Mouse (Mus musculus): ENCODE data around the gene Qsox1. TPM values are rescaled to one million over a fixed set of nuclear protein-coding genes. Genes with fewer than 3 reads are reported as not detected.
A peak's percentile ranks its signal among the peaks of the same experiment; 100 is the strongest.

Qsox1 gene
- polyA plus RNA-seq, 1 experiment from 2014 or later, result 23.4 TPM

DNA sequence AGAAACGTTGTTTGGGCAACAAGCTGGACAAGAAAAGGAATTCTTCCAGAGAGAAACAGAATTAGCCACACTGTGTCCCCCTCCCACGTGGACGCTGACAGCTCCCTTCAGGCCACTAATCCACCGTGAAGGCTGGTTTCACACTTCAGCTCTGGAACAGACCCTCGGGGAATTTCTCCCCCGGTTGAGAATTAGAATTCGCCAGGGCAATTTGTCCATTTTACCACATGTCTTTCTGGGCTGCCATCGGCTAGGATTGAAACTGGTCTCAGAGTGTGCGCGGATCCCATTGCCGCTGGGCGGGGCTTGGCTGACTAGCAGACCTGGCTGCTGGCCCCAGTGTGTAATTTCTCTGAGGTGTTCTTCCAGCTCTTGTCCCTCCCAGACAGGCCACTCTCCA lies 53.5 kb downstream of the Qsox1 start:
- 0 out of 2 replicates have a peak, but pooled peaks cover 5% of the 10 kb centered on the region for H3K27me3 ChIP-seq
- H3K9ac ChIP-seq, result no peak overlapping the region
- H3K9me3 ChIP-seq (replicated peaks), result no peaks in the 10 kb centered on the region
- no peak overlapping the region for H3K27ac ChIP-seq
- H3K4me1 ChIP-seq (replicated peaks), result 0 out of 2 replicates have a peak, but pooled peaks cover 2% of the 10 kb centered on the region
- WGBS, result 70% methylated on average over 12 of the region's 12 CpGs
- no peak for ATAC-seq (replicated peaks; ENCODE audit: insufficient number of reproducible peaks, insufficient read depth, low FRiP score, low read depth)
- H3K4me3 ChIP-seq, result no peak overlapping the region
- no peaks in the 10 kb centered on the region for H3K36me3 ChIP-seq
- H3K4me2 ChIP-seq, result no peak overlapping the region

DNA sequence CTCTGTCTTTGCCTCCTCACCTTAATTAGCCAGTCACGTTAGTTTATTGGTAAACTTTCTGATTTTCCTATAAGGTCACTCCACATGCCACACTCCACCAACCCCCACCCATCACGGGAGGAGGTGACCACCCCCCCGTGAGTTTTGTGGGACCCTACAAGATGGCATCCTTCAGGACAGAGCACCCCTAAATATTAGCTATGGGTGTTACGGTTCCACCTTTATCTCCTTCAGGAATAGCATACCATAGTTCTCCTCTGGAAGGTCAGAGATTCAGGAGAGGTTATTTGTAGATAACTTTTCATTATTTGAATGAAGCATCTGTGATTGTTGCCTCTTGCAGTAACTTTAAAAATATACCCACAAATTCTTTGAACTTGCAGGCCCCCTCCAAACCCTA lies 54.0 kb downstream of the Qsox1 start:
- no peaks in the 10 kb centered on the region for H3K9me3 ChIP-seq (replicated peaks)
- H3K4me1 ChIP-seq (replicated peaks), result 0 out of 2 replicates have a peak, but pooled peaks cover 2% of the 10 kb centered on the region
- no peak overlapping the region for H3K27ac ChIP-seq
- H3K36me3 ChIP-seq, result no peaks in the 10 kb centered on the region
- no peak overlapping the region for H3K4me3 ChIP-seq
- no peak overlapping the region for H3K9ac ChIP-seq
- no peak for ATAC-seq (replicated peaks; ENCODE audit: insufficient number of reproducible peaks, insufficient read depth, low FRiP score, low read depth)
- H3K27me3 ChIP-seq, result peaks cover 10% of the 10 kb centered on the region
- no peak overlapping the region for H3K4me2 ChIP-seq
- 82% methylated on average over 4 of the region's 4 CpGs for WGBS

DNA sequence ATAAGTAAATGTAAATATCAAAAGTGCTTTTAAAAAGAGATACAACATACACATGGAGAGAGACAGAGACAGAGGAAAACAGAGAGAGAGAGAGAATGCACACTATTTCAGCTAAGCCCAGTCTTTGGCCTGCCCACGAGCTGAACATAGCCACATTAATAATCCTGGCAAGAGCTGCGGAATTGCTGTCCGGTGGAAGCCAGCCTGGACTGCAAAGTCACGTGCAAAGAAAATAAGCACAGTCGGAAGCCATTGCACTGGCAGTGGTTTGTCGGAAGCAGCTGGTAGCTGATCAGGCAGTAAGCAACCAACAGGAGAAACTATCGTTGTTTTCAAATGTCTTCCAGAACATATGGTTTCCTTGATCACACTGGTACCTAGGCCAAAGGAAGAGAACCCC lies 55.1 kb downstream of the Qsox1 start:
- WGBS, result 72% methylated on average over 7 of the region's 7 CpGs
- no peak overlapping the region for H3K27ac ChIP-seq
- H3K27me3 ChIP-seq, result peaks cover 20% of the 10 kb centered on the region

DNA sequence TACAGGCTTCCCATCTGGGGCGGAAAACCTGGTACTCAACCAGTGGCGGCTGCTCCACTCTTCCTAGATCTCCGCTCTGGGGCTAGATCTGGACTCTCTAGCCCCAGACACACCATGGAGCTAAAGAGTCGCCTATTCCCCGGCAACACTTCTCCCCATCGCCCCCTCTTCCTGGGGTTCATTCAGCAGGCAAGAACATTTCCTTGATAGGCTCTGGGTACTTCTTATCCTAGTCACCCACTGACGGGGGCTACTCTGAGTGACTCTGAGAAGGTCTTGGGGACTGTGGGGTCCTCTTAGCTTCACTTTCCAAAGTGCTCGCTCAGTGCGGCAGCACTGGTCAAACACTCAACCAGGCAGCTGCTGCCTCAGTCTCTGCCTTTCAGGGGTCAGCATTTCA lies 59.3 kb downstream of the Qsox1 start:
- Histone ChIP-seq H3K4me2 (no peak overlapping the region), H3K27me3 (peaks cover 61% of the 10 kb centered on the region), H3K27ac (no peak overlapping the region), H3K4me3 (no peak overlapping the region), H3K9me3 (replicated peaks) (no peaks in the 10 kb centered on the region), H3K4me1 (replicated peaks) (no peaks in the 10 kb centered on the region), H3K36me3 (no peaks in the 10 kb centered on the region), H3K9ac (no peak overlapping the region)
- no peak for ATAC-seq (replicated peaks; ENCODE audit: insufficient number of reproducible peaks, insufficient read depth, low FRiP score, low read depth)
- WGBS, result 63% methylated on average over 9 of the region's 9 CpGs

More for the DNA sequence above, 55.1 kb downstream of the Qsox1 start:
- 0 out of 2 replicates have a peak, but pooled peaks cover 2% of the 10 kb centered on the region for H3K4me1 ChIP-seq (replicated peaks)
- H3K4me2 ChIP-seq, result no peak overlapping the region
- no peak overlapping the region for H3K4me3 ChIP-seq
- no peak for ATAC-seq (replicated peaks; ENCODE audit: insufficient number of reproducible peaks, insufficient read depth, low FRiP score, low read depth)
- no peak overlapping the region for H3K9ac ChIP-seq
- H3K36me3 ChIP-seq, result no peaks in the 10 kb centered on the region
- H3K9me3 ChIP-seq (replicated peaks), result no peaks in the 10 kb centered on the region

DNA sequence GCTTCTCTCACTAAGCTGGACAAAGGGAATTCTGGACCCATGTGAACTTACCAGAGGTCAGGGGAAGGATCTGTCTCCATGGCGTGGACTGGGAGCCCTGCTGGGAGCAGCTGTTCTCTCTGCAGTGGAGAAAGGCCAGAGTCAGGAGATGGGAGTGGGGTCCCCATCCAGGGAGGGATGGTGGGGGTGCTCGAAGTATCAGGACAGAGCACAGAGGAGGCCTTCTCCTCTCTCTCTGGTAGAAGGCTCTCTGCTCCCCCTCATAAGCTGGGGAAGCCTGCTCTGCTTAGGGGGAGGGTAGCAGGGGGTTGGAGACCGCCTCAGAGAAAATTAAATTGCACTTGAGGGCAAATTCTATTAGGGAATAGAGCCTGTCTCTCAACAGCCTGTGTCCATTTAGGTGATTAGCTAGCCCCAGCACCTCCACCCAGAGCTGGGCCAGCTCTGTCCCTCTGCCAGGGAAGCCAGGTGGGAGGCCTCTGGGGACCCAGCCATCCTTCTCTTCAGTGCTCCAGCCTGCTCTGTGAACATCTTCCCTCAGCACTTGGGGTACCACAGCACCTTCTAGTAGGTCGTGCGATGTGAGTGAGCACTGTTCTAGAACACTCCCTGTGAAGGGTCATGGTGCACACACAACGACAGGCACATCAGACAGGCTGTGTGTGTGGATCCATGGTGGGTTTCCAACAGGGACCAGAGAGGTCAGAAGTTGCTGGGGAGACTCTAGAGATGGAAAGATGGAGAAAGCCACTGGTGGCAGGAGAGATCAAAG lies 61.0 kb downstream of the Qsox1 start, which contains the start of gene Lhx4:
Lhx4 (minus strand) TSS at position 201 of the 772 bp plus-strand sequence.
- peaks cover 79% of the 10 kb centered on the region for H3K27me3 ChIP-seq
- H3K9ac ChIP-seq, result no peak within 1 kb of the TSS
- no peak within 1 kb of the TSS for H3K4me2 ChIP-seq
- H3K9me3 ChIP-seq (replicated peaks), result no peaks in the 10 kb centered on the region
- WGBS, result 61% methylated on average over 6 of the region's 6 CpGs
- ATAC-seq (replicated peaks; ENCODE audit: insufficient number of reproducible peaks, insufficient read depth, low FRiP score, low read depth), result no peak
- no peaks in the 10 kb centered on the region for H3K36me3 ChIP-seq
- no peaks in the 10 kb centered on the region for H3K4me1 ChIP-seq (replicated peaks)
- H3K27ac ChIP-seq, result no peak within 1 kb of the TSS
- no peak within 1 kb of the TSS for H3K4me3 ChIP-seq

DNA sequence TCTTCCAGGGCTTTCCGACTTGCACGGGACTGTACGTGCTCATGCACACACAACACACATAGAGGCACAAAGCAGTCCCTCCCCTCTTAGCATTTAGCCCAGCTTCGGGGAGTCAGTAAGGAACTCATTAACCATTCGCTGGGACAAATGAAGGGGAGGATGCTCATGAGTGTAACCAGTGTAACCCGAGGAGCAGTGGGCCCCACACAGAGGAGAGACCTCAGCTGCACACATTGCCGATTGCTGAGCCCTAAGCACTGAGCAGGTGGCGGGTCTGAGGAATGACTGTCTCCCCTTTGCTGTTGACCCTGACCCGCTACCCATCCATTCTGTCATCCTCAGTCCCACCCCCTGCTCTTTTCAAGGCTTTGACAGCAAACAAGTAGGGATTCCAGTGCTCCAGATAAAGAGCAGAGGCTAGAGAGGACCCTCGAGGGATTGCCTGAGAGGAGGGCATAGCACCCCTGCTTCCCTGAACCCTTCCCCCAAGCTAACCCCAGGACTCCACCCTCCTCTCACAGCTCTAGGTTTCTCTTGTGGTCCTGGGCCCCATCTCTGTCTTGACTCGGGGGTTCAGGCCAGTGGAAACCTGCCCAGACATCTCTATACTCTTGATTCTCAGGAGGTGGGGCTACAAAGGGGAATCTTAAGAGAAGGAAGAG lies 62.0 kb downstream of the Qsox1 start:
- no peak for ATAC-seq (replicated peaks; ENCODE audit: insufficient number of reproducible peaks, insufficient read depth, low FRiP score, low read depth)
- Histone ChIP-seq H3K9ac (no peak overlapping the region), H3K9me3 (replicated peaks) (no peaks in the 10 kb centered on the region), H3K4me1 (replicated peaks) (no peaks in the 10 kb centered on the region), H3K27ac (no peak overlapping the region), H3K27me3 (peaks cover 89% of the 10 kb centered on the region), H3K4me2 (no peak overlapping the region), H3K4me3 (no peak overlapping the region), H3K36me3 (no peaks in the 10 kb centered on the region)
- WGBS, result 26% methylated on average over 11 of the region's 11 CpGs

DNA sequence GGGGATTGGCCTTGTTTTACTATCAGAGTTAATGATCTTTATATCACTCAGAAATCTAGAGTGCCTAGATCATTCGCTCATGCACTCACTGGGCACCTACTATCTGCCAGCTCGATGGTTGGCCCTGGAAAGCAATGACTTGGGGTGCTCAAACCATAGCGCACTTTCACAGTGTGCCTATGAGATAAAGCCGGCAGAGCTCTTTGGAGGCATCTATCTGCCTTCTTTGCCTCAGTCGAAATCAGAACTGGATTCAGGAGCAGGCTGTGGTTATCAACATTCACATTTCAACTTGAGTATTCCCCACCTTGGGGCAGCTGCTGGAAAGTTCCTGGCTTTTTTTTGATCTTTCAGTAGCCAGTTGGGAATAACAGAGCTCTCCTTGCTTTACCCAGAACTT lies 64.8 kb downstream of the Qsox1 start:
- no peak for ATAC-seq (replicated peaks; ENCODE audit: insufficient number of reproducible peaks, insufficient read depth, low FRiP score, low read depth)
- 71% methylated on average over 5 of the region's 5 CpGs for WGBS

DNA sequence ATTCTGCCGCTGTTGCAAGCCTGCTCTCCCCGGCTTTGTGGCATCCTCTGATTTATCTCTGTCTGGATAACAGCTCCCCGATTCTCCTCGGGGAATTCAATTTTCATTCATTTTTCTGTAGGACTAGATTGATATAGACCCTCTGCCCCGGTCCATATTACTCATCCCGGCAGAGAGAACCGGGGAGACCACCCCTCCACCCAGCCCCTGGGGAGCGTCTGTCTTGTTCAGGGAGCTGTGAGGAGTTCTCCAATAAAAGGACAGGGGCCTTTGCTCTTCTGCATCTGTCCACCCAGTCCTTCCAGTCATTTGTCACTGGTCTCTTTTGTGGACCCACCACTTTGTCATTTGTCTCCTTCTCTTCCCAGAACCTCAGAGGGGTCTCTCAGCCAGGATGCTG lies 65.7 kb downstream of the Qsox1 start:
- Histone ChIP-seq H3K36me3 (no peaks in the 10 kb centered on the region), H3K27ac (no peak overlapping the region), H3K4me3 (no peak overlapping the region), H3K27me3 (peaks cover 92% of the 10 kb centered on the region), H3K4me1 (replicated peaks) (peaks cover 13% of the 10 kb centered on the region), H3K9ac (no peak overlapping the region), H3K4me2 (no peak overlapping the region), H3K9me3 (replicated peaks) (no peaks in the 10 kb centered on the region)
- no peak for ATAC-seq (replicated peaks; ENCODE audit: insufficient number of reproducible peaks, insufficient read depth, low FRiP score, low read depth)
- 19% methylated on average over 8 of the region's 8 CpGs for WGBS

More for the DNA sequence above, 64.8 kb downstream of the Qsox1 start:
- H3K4me3 ChIP-seq, result no peak overlapping the region
- no peak overlapping the region for H3K9ac ChIP-seq
- no peaks in the 10 kb centered on the region for H3K36me3 ChIP-seq
- no peak overlapping the region for H3K27ac ChIP-seq
- H3K27me3 ChIP-seq, result peaks cover 92% of the 10 kb centered on the region
- H3K9me3 ChIP-seq (replicated peaks), result no peaks in the 10 kb centered on the region
- peaks cover 4% of the 10 kb centered on the region for H3K4me1 ChIP-seq (replicated peaks)
- no peak overlapping the region for H3K4me2 ChIP-seq

DNA sequence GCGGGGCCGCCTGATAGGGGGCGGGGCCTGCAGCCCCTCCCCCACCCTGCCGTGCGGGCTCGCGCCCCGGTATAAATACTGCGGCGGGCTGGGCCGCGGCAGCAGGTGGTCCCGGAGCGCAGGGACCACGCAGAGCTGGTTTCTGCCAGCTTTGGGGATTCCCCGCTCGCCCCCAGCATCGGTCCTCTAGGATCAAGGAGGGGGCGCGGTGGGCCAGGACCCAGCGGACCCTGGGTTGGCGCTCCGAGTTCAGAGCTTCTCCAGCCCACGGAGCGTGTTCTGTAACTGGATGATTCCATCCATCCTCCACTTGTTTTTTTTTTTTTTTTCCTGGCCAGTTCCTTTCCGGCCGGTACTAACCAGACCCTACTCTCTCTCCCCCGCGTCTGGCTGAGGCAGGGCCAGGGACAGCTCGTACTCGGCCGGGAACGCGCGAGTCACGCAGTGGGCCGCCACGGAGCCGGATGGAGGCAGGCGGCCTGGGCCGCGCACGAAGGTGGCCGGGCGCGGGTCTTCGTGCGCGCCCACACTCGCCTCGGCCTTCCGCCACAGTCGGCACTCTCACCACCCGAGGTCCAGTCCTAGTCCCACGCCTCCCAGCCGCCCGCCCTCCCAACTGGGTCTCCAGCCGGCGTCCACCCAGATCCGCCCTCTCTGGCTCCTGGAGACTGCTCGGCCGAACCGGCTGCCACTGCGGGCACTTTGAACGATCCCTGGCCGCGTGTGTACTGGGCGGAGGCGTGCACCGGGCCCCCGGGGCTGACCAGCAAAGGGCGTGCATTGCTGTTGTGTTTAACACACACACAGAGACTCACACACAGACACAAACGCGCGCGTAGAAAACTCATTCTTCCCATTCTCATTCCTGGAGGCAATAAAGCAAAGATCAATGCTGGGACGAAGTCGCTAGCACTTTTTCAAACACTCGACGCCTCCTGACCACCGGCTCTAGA lies 70.0 kb downstream of the Qsox1 start:
- Histone ChIP-seq H3K36me3 (no peaks in the 10 kb centered on the region), H3K4me1 (replicated peaks) (peaks cover 32% of the 10 kb centered on the region), H3K4me3 (peak overlapping the region; percentile 53), H3K27ac (no peak overlapping the region), H3K4me2 (peak overlapping the region; percentile 94), H3K9me3 (replicated peaks) (no peaks in the 10 kb centered on the region), H3K9ac (peak overlapping the region; percentile 19; the same call in 1 of the 2 replicates), H3K27me3 (peaks cover 93% of the 10 kb centered on the region)
- peak; percentile 32; the same call in 1 of the 2 replicates for ATAC-seq (replicated peaks; ENCODE audit: insufficient number of reproducible peaks, insufficient read depth, low FRiP score, low read depth)
- under 1% methylated on average over 77 of the region's 81 CpGs for WGBS

DNA sequence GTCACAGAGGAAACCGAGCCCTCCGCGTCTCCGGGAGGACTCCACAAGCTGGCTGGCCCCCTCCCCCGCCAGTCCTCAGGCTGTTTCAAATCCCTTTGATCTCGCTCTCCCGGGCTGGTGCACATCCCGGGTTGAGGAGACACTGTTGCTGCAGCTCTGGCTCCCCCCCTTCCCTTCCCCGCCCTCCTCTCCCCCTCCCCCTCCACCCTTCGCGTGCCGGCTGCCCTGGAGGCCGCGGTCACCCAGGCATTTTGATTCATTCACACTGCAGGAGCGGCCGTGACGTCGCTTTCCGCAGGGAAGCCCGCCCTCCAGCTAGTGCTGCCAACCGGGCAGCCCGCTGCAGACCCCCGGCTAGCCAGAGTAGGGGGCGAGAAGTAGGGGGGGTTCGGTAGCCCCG lies 70.7 kb downstream of the Qsox1 start:
- no peaks in the 10 kb centered on the region for H3K36me3 ChIP-seq
- H3K9ac ChIP-seq, result no peak overlapping the region
- H3K9me3 ChIP-seq (replicated peaks), result no peaks in the 10 kb centered on the region
- peaks cover 93% of the 10 kb centered on the region for H3K27me3 ChIP-seq
- peaks cover 39% of the 10 kb centered on the region for H3K4me1 ChIP-seq (replicated peaks)
- peak overlapping the region; percentile 53 for H3K4me3 ChIP-seq
- no peak overlapping the region for H3K27ac ChIP-seq
- peak; percentile 25; the same call in 1 of the 2 replicates for ATAC-seq (replicated peaks; ENCODE audit: insufficient number of reproducible peaks, insufficient read depth, low FRiP score, low read depth)
- H3K4me2 ChIP-seq, result peak overlapping the region; percentile 94
- WGBS, result under 1% methylated on average over 26 of the region's 26 CpGs

All from heart, embryonic 15.5 days (tissue).